Comparison of ENCODE assay signal across 24 mouse cellular contexts in the genomic region with DNA sequence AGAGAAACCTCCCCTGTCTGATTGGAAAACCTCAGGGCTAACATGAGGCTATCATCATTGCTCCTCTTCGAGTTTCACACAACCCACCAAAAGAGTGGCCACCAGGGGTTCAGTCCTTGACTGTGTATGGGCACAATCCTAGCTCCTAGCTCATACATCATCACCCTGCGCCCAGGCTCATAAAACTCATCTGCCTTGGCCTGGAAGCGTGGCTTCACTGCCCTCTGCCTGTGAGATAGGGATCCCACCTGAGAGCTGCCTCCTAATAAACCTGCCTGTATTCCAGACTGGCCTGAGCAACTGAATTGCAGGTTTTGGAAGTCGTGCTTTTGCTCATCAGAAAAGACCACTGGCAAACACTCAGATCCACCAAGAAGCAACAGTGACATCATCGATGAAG. TPM values are rescaled to one million over a fixed set of nuclear protein-coding genes. Genes with fewer than 3 reads are reported as not detected.
DNase-seq lines count a peak whose midpoint lies in the region; ATAC-seq and TF ChIP-seq lines count a peak whose summit lies in the region.
"Had no signal": no experiment of that assay in that cellular context is flagged by ENCODE, and none has a peak within 500 bp of the region (broad histone marks: within the 10 kb centered on the region; RNA-seq: fewer than 3 reads in every experiment).

No protein-coding gene starts in this region.

- no peak for ATAC-seq in heart, postnatal 0 days (ENCODE audit: insufficient read depth, low read depth)
- ATAC-seq in liver, postnatal 0 days: no peak
- no peak for ATAC-seq in heart, embryonic 11.5 days (replicated peaks; ENCODE audit: insufficient number of reproducible peaks, low FRiP score, low TSS enrichment)
- ATAC-seq: midbrain, embryonic 15.5 days had no signal

- TF ChIP-seq CTCF in heart, postnatal 0 days (IDR thresholded peaks at IDR 0.05; ENCODE audit: low read depth): peak; percentile 8; the same call in 1 of the 2 replicates
- peak; percentile 18; the same call in 1 of the 2 replicates for TF ChIP-seq CTCF in liver, postnatal 0 days (IDR thresholded peaks at IDR 0.05; ENCODE audit: low read depth)

- no peak overlapping the region for H3K4me3 ChIP-seq in heart, postnatal 0 days (ENCODE audit: low read depth, low read length)
- no peak overlapping the region for H3K4me3 ChIP-seq in liver, postnatal 0 days (ENCODE audit: low read depth, low read length)
- H3K4me3 ChIP-seq in heart, embryonic 11.5 days (ENCODE audit: low read depth, low read length): no peak overlapping the region
- H3K4me3 ChIP-seq: forebrain, embryonic 12.5 days; hindbrain, embryonic 12.5 days; limb, embryonic 10.5 days; lung, embryonic 15.5 days; midbrain, embryonic 15.5 days; neural tube, embryonic 15.5 days; stomach, embryonic 15.5 days had no signal

- TF ChIP-seq EP300 in heart, postnatal 0 days (IDR thresholded peaks at IDR 0.05; ENCODE audit: low read depth): no peak
- TF ChIP-seq EP300 in liver, postnatal 0 days (IDR thresholded peaks at IDR 0.05; ENCODE audit: low read depth): no peak

- no peak overlapping the region for H3K27ac ChIP-seq in heart, postnatal 0 days (ENCODE audit: low read depth)
- H3K27ac ChIP-seq in liver, postnatal 0 days (ENCODE audit: low read depth): no peak overlapping the region
- no peak overlapping the region for H3K27ac ChIP-seq in heart, embryonic 11.5 days (ENCODE audit: low read depth, low read length)
- H3K27ac ChIP-seq: forebrain, embryonic 12.5 days; hindbrain, embryonic 12.5 days; limb, embryonic 10.5 days; lung, embryonic 15.5 days; midbrain, embryonic 15.5 days; neural tube, embryonic 15.5 days; stomach, embryonic 15.5 days had no signal

- 64% methylated on average over 5 of the region's 5 CpGs for WGBS in heart, postnatal 0 days
- WGBS in liver, postnatal 0 days (ENCODE audit: insufficient replicate concordance): 64% methylated on average over 5 of the region's 5 CpGs
- 67% methylated on average over 5 of the region's 5 CpGs for WGBS in heart, embryonic 11.5 days (ENCODE audit: insufficient replicate concordance)

- no peaks in the 10 kb centered on the region for H3K36me3 ChIP-seq in heart, postnatal 0 days (replicated peaks; ENCODE audit: control insufficient read depth, insufficient read depth, low read length)
- no peaks in the 10 kb centered on the region for H3K36me3 ChIP-seq in liver, postnatal 0 days (replicated peaks; ENCODE audit: insufficient read depth, low read length)
- H3K36me3 ChIP-seq in heart, embryonic 11.5 days (ENCODE audit: control insufficient read depth, insufficient read depth, low read length): no peaks in the 10 kb centered on the region
- H3K36me3 ChIP-seq: forebrain, embryonic 12.5 days; hindbrain, embryonic 12.5 days; limb, embryonic 10.5 days; lung, embryonic 15.5 days; midbrain, embryonic 15.5 days; neural tube, embryonic 15.5 days; stomach, embryonic 15.5 days had no signal

- H3K9me3 ChIP-seq in heart, postnatal 0 days (replicated peaks; ENCODE audit: control insufficient read depth, low read length): no peaks in the 10 kb centered on the region
- no peaks in the 10 kb centered on the region for H3K9me3 ChIP-seq in liver, postnatal 0 days (ENCODE audit: low read length)
- no peaks in the 10 kb centered on the region for H3K9me3 ChIP-seq in heart, embryonic 11.5 days (replicated peaks; ENCODE audit: control insufficient read depth, low read length)
- H3K9me3 ChIP-seq: forebrain, embryonic 12.5 days; hindbrain, embryonic 12.5 days; limb, embryonic 10.5 days; lung, embryonic 15.5 days; midbrain, embryonic 15.5 days; neural tube, embryonic 15.5 days; stomach, embryonic 15.5 days had no signal

- H3K4me1 ChIP-seq in heart, postnatal 0 days (ENCODE audit: control insufficient read depth, insufficient read depth): 0 out of 2 replicates have a peak, but pooled peaks cover 3% of the 10 kb centered on the region
- H3K4me1 ChIP-seq in liver, postnatal 0 days (ENCODE audit: insufficient read depth): 0 out of 2 replicates have a peak, but pooled peaks cover 4% of the 10 kb centered on the region
- no peaks in the 10 kb centered on the region for H3K4me1 ChIP-seq in heart, embryonic 11.5 days (ENCODE audit: control insufficient read depth, insufficient read depth, low read length)
- H3K4me1 ChIP-seq: forebrain, embryonic 12.5 days; hindbrain, embryonic 12.5 days had no signal

- H3K4me2 ChIP-seq in heart, postnatal 0 days (ENCODE audit: low read depth, low read length): no peak overlapping the region
- no peak overlapping the region for H3K4me2 ChIP-seq in liver, postnatal 0 days (ENCODE audit: low read depth, low read length)
- H3K4me2 ChIP-seq in heart, embryonic 11.5 days: no peak overlapping the region
- H3K4me2 ChIP-seq: forebrain, embryonic 12.5 days; hindbrain, embryonic 12.5 days; liver, embryonic 11.5 days; lung, embryonic 15.5 days; midbrain, embryonic 15.5 days; neural tube, embryonic 15.5 days; stomach, embryonic 15.5 days had no signal

- no peak overlapping the region for H3K9ac ChIP-seq in heart, postnatal 0 days (replicated peaks; ENCODE audit: low read depth, low read length)
- no peak overlapping the region for H3K9ac ChIP-seq in liver, postnatal 0 days (replicated peaks)
- H3K9ac ChIP-seq in heart, embryonic 11.5 days (ENCODE audit: low read depth, low read length): no peak overlapping the region
- H3K9ac ChIP-seq: forebrain, embryonic 12.5 days; hindbrain, embryonic 12.5 days; lung, embryonic 15.5 days; midbrain, embryonic 15.5 days; neural tube, embryonic 15.5 days; stomach, embryonic 15.5 days had no signal

- H3K27me3 ChIP-seq in heart, postnatal 0 days (ENCODE audit: control insufficient read depth, insufficient read depth, low read length): no peaks in the 10 kb centered on the region
- no peaks in the 10 kb centered on the region for H3K27me3 ChIP-seq in liver, postnatal 0 days (ENCODE audit: insufficient read depth, low read length)
- no peaks in the 10 kb centered on the region for H3K27me3 ChIP-seq in heart, embryonic 11.5 days (ENCODE audit: control insufficient read depth, insufficient read depth, low read length)
- H3K27me3 ChIP-seq: forebrain, embryonic 12.5 days; hindbrain, embryonic 12.5 days; midbrain, embryonic 15.5 days; neural tube, embryonic 15.5 days; stomach, embryonic 15.5 days had no signal

- DNase-seq in heart, postnatal 0 days (ENCODE audit: low spot score): no peak
- DNase-seq in heart, postnatal 4 days: no peak
- DNase-seq in liver, postnatal 0 days: no peak
- DNase-seq in liver (no peak), 416B (ENCODE audit: low read depth) (peak; percentile 10), ZHBTc4 (ENCODE audit: low read depth, low spot score) (peak; percentile 33)
- no peak for DNase-seq in adrenal gland, postnatal 25 days
- DNase-seq: adrenal gland, postnatal 10 days; gastrocnemius, postnatal 10 days; heart, adult 18-20 months; heart, postnatal 10 days; kidney, adult 18-20 months; kidney, postnatal 36 days; layer of hippocampus, adult 9-11 months; thymus, postnatal 14 days had no signal

RNA-seq across cellular contexts. Expression of gene Eif2ak4, which starts 5.0 kb away (rescaled TPM):
- total RNA-seq in heart, postnatal 0 days (2014; rRNA removed; ENCODE audit: low replicate concordance): 12.1 and 12.3 TPM in 2 replicates
- 3.0 TPM in 2 replicates for polyA plus RNA-seq in heart, postnatal 0 days (2015; fragmentation: Nextera tagmentation; extraction: Ambion mirVana)
- 10 to 100 TPM; 14.1 to 14.3 TPM for total RNA-seq in heart, postnatal 4 days (2021)
- polyA plus RNA-seq in liver, postnatal 0 days (2015; fragmentation: Nextera tagmentation; extraction: Ambion mirVana): 3.0 and 3.1 TPM in 2 replicates
- total RNA-seq in adrenal gland, postnatal 25 days (2021): 24.3 and 25.7 TPM in 2 replicates
- 9.0 and 9.7 TPM in 2 replicates for polyA plus RNA-seq in heart, embryonic 11.5 days (2014; fragmentation: Nextera tagmentation; extraction: Ambion mirVana)

RNA-seq across cellular contexts. Expression of gene Gpr176, which starts 10.2 kb away (rescaled TPM):
- 0.27 and 1.2 TPM in 2 replicates for total RNA-seq in heart, postnatal 0 days (2014; rRNA removed; ENCODE audit: low replicate concordance)
- polyA plus RNA-seq in heart, postnatal 0 days (2015; fragmentation: Nextera tagmentation; extraction: Ambion mirVana): 0.31 and 0.40 TPM in 2 replicates
- 1 to 10 TPM in 1 of 2 experiments, under 1 TPM in 1; 0.76 to 1.1 TPM for total RNA-seq in heart, postnatal 4 days (2021)
- polyA plus RNA-seq in liver, postnatal 0 days (2015; fragmentation: Nextera tagmentation; extraction: Ambion mirVana): 0.05 and 0.07 TPM in 2 replicates
- 2.4 and 3.0 TPM in 2 replicates for total RNA-seq in adrenal gland, postnatal 25 days (2021)
- polyA plus RNA-seq in heart, embryonic 11.5 days (2014; fragmentation: Nextera tagmentation; extraction: Ambion mirVana): 0.06 TPM in 1 of 2 replicates, not detected in the other

Comparison
In these comparisons a context has a peak if more than half of its experiments do, and no peak if none do; other contexts are left out.
1. DNase-seq: peak in 416B (single experiment) and ZHBTc4 (single experiment); none in heart, postnatal 0 days (single experiment), heart, postnatal 4 days (single experiment), liver, postnatal 0 days (single experiment), liver (single experiment) and adrenal gland, postnatal 25 days (single experiment).